Mouse (Mus musculus): ENCODE results near the gene Fam227a.

Gene Fam227a

GRCm38 (mm10) chr15:79658531-79659375 lies at the start of gene Fam227a, which contains the start of gene Cby1:
Gene Fam227a (minus strand): TSS chr15:79658956.
Gene Cby1 (plus strand): TSS chr15:79659199.
- DNase-seq = peak; percentile 97

DNA sequence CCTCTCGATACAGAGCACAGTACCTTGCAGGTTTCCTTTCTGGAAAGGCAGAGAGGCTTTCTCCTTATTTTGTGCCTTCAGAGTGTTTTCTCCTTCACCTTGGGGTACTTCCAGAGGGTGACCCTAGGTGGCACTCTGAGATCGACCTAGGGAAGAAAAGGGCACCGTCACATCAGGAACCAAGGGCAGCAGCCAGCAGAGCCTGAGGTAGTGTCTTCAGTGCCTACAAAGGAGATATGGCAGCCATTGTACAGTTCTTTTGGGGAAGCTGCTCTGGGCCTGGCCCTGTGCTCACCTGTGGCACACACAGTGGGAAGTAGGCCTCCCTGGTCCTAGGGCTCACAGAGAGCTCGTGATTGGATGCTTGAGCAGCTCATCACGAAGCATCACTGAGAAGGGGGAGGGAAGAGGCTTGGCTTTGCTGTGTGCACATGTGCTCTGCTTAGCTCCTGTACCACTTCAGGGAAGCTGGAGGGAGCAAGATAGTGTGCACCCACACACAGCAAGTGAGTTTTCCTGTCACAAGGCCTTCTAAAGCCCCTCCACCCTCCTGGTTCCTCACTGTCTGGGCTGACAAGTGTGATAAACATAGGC lies 49.6 kb upstream of the Fam227a start:
- DNase-seq = no peak

DNA sequence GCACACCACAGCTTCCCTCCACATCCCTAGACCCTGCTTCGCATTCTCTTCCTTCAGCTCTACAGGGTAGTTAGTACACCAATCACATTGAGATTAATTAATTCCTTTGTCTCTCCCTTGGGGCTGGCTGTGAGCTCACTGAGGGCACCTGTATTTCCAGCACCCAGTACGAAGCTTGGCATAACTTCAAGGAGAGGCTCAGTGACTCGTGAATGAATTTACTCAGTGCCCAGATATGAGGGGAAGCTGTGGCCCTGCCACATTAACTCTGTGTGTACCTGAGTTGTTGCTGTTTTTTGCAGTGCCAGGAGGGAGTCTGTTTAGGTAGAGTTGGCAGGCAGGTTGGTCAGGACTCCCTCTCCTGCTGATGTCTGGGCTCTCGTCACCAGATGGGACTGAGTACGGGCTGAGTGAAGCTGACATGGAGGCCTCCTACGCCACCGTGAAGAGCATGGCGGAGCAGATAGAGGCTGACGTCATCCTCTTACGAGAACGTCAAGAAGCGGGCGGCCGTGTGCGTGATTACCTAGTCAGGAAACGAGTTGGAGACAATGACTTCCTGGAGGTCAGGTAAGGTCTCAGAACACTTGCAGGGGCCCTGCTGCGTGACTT lies 48.0 kb upstream of the Fam227a start:
- no peak for DNase-seq

GRCm38 (mm10) chr15:79697558-79698187 lies 38.9 kb upstream of the Fam227a start:
- DNase-seq = no peak

GRCm38 (mm10) chr15:79697011-79697410 lies 38.3 kb upstream of the Fam227a start:
- DNase-seq = peak; percentile 52

DNA sequence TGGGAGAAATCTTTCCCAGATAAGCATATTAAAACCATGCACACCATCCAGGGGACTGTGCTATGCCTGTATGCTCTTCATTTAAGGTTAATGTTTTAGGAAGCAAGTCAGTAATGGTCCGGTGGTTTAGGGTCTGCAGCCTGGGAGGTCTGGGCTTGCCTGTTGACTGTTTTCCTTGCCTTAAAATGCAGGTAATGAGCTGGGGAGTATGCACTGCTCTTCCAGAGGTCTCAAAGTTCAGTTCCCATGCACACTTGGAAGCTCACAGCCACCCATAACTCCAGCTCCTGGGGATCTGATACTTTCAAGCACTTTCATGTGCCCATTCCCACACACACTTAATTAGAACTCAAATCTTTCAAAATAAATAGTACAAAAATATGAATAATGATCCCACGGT lies 37.8 kb upstream of the Fam227a start:
- DNase-seq = no peak

- DNase-seq = no peak
Observed at GRCm38 (mm10) chr15:79695516-79695915, 36.8 kb upstream of the Fam227a start.

GRCm38 (mm10) chr15:79694512-79694911 lies 35.8 kb upstream of the Fam227a start:
- no peak for DNase-seq

DNA sequence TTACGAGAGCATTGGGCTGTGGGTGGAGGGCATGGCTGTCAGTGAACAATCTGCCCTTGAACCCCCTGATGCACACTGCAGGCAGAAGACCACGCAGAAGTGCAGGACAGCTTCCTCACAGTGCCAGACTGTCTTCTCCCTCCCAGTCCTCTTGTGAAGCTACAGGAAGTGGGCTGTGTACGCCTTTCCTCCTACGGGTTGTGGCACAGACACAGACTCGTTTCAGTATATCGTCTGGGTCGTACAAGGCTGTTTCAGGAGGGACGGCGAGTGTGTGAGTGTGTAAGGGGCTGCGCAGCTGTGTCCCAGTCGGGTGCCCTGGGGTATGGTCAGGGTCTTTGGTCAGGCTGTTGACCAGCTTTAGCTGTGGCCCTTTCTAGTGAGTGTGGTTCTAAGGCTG lies 35.0 kb upstream of the Fam227a start:
- no peak for DNase-seq

DNA sequence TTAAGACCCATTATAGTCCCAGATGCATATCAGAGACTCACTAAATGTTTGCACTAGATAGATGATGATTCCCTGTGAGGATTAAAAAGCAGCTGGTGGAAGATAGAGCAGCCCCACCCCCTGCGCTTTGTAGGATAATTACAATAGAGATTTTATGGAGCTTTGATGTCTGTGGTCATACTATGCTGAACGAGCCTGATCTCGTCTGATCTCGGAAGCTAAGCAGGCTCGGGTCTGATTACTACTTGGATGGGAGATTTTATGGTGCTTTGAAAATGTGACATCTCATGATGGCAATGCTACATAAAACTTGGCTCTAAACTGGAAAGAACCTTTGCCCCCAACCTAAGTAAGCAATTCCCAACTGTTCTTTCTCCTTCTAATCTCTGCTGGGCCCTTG lies 33.6 kb upstream of the Fam227a start:
- DNase-seq = no peak

DNA sequence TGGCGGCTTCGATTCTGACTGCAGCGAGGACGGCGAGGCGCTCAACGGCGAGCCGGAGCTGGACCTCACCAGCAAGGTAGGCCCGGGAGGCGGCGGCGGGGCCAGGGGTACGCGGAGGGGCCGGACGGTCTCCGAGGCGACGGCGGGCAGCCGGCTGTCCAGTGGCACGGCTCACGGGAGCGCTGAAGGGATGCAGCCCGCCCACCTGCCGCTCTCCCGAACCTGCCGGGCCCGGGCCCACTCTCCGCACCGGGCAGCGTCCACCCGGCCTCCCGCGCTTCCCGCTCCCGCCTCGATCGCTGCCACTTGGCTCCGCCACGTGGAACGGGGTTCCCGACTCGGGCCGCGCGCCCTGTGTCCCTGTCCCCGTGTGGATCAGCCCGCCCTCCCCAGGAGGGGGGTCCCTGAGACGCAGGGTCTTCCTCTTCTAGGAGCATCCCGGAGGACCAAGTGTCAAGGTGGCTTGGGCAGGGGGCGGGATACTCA lies 32.3 kb upstream of the Fam227a start:
- DNase-seq = peak; percentile 62

- DNase-seq = peak; percentile 98
Observed at GRCm38 (mm10) chr15:79690426-79691022, 31.8 kb upstream of the Fam227a start, which contains the start of gene Gtpbp1. Gene Gtpbp1 (plus strand): TSS chr15:79690845.

- no peak for DNase-seq
Observed at GRCm38 (mm10) chr15:79689662-79690425, 31.1 kb upstream of the Fam227a start.

GRCm38 (mm10) chr15:79688268-79688956 lies 29.7 kb upstream of the Fam227a start:
- no peak for DNase-seq

DNA sequence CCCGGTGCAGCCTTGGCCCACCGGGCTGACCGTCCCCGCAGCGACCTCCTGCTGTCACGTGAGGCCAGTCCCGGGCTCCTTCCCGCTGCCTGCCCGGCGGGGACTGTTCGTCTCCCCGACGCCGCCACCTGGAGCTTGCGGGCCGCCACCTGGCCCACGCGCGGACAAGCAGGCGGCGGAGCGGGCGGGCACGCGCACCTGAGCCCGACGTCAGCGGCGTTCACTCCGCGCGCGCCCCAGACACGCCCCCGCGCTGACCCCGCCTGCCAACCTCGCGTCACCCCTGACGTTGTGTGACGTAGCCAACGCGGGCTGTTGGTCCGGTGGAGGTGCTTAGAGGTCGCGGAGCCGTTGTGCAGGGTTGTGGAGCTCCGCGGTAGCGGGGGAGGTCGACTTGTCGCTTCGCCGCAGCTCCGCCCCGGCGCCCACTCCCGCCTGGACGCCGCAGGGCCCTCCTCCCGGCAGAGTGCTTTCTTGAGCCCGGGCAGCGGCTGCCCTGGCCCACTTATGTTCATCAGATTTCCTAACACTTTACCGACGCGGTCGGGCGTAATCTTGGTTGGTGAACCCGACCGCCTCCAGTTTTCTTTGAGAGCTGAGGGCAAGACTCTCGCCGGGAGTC lies 29.0 kb upstream of the Fam227a start, which contains the start of gene Josd1:
Gene Josd1, minus strand, starts transcription at position 274 of the 622 bp plus-strand sequence.
- DNase-seq = peak; percentile 98

DNA sequence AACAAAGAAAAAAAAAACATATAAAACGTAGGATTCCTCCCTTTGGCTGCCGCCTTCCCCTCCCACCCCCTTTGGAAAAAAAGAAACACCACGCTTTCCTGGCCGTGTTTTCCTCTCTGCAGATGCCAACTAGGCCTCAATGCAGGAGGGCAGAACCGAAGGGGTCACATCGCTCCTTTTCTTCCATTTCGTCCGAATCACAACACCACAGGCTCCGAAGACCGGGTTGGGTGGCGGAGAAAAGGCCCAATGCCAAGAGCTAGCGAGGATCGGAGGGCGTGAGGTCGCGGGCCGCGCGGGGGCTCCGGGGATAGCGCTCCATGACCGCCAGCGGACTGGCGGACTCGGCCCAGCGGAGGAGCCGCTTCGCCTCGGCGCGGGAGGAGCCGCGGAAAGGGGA lies 28.4 kb upstream of the Fam227a start:
- DNase-seq = no peak

DNA sequence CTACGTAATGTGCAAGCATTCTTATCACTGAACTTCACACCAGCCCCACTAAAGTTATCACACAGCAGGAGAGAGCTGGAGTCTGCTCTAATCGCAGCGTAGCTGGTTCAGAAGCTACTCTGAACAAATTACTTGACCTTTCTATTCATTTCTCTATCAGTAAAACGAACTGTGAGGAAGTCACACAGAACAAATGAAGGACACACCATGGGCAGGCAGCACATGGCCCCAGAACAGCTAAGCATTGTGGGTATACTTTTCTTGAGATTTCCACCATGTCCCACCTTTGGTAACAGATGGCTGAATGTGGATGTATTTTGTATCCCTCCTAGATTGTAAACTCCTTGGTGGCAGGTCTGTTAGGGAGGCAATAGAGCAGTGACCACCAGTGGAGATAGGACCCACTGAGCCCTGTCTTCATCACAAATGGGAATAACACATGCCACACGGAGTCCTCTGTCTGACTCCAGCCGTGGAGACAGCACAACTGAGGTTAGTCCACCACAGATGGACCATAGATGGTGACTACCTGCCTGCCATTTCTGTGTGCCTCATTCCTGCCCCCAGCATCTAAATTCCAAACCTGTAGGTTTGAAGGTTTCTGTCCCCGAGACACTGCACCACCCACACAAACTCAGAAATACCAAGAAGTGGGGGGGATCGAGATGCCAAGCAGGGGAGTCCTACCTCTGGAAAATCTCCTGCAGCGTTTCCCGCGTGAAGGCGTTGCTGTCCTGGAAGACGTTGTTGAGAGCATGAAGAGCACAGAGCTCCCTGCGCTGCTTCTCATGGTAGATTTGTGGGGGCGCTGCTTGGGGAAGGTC lies 27.5 kb upstream of the Fam227a start:
- no peak for DNase-seq

GRCm38 (mm10) chr15:79685141-79685641 lies 26.4 kb upstream of the Fam227a start:
- no peak for DNase-seq

- DNase-seq = peak; percentile 53
Observed at GRCm38 (mm10) chr15:79684616-79685015, 25.9 kb upstream of the Fam227a start.

All from cerebellum, adult 8-10 months (tissue).